Mouse (Mus musculus) stomach, embryonic 15.5 days (tissue): ENCODE data around the gene Gng3. TPM values are rescaled to one million over a fixed set of nuclear protein-coding genes. Genes with fewer than 3 reads are reported as not detected.

Experiments
- ATAC-seq: fragments of 200-750 bp; cut with Nextera tagmentation; 2 replicates; pipeline ENCODE4 v1.8.0; 2017; ENCODE audit warnings: low read depth, moderate number of reproducible peaks, moderate TSS enrichment; ENCODE audit not compliant: insufficient read depth, low FRiP score
- H3K27ac ChIP-seq: fragments of 300-500 bp; sonication (generic); 2 replicates; pipeline ENCODE4 v1.5.1; 2015; ENCODE audit warnings: mild to moderate bottlenecking, inconsistent platforms
- H3K27me3 ChIP-seq: fragments of 300-500 bp; sonication (generic); replicated peaks from 2 replicates; pipeline ENCODE4 v1.6.1; 2015; ENCODE audit warnings: inconsistent platforms
- H3K36me3 ChIP-seq: fragments of 300-500 bp; sonication (generic); 2 replicates; pipeline ENCODE4 v1.6.1; 2015; ENCODE audit warnings: inconsistent platforms
- H3K4me1 ChIP-seq: fragments of 300-500 bp; sonication (generic); 2 replicates; pipeline ENCODE4 v1.6.1; 2015; ENCODE audit warnings: inconsistent platforms
- H3K4me2 ChIP-seq: fragments of 300-500 bp; sonication (generic); 2 replicates; pipeline ENCODE4 v1.6.1; 2015; ENCODE audit warnings: mild to moderate bottlenecking, inconsistent platforms
- H3K4me3 ChIP-seq: fragments of 300-500 bp; sonication (generic); replicated peaks from 2 replicates; pipeline ENCODE4 v1.5.1; 2015; ENCODE audit warnings: inconsistent platforms
- H3K9ac ChIP-seq: fragments of 300-500 bp; sonication (generic); 2 replicates; pipeline ENCODE4 v1.6.1; 2015; ENCODE audit warnings: inconsistent platforms
- H3K9me3 ChIP-seq: fragments of 300-500 bp; sonication (generic); 2 replicates; pipeline ENCODE4 v1.6.1; 2016; ENCODE audit warnings: inconsistent platforms
- WGBS: fragments of 180-500 bp; shearing (Covaris S2); methylation state at CpG from one replicate; pipeline ENCODE4 v1.1.7; 2015; 5-methylcytosine and 5-hydroxymethylcytosine counted together
- microRNA-seq: library from miRNA; unstranded; fragments of <30 nt; microRNA quantifications from one replicate; pipeline ENCODE4, GENCODE M21; 2016
- polyA plus RNA-seq: library from polyadenylated mRNA; unstranded; fragments of >200 nt; fragmentation: Nextera tagmentation; extraction: Ambion mirVana; gene quantifications from 2 replicates; pipeline ENCODE4 v1.2.1, GENCODE M21; 2015

Gng3 gene
- polyA plus RNA-seq, 1 experiment from 2014 or later: 14.7 TPM

DNA sequence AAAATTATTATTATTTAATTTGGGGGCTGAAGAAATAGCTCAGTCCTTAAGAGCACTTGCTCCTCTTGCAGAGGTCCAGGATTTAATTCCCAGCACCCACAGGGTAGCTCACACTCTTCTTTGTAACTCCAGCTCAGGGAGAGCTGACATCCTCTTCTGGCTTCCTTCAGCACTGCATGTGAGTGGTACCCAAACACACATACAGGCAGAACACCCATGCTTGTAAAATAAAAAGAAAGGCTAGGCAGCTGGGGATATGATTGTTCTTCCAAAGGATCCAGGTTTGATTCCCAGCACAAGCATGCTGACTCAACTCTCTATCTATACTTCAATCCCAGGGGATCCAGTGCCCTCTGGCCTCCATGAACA, 40.1 kb downstream of the Gng3 start:
- Histone ChIP-seq H3K4me3 (peak overlapping the region; percentile 72), H3K9me3 (no peaks in the 10 kb centered on the region), H3K27me3 (no peaks in the 10 kb centered on the region), H3K4me1 (peaks cover 19% of the 10 kb centered on the region), H3K4me2 (peak overlapping the region; percentile 66), H3K9ac (no peak overlapping the region), H3K36me3 (peaks cover 12% of the 10 kb centered on the region), H3K27ac (no peak overlapping the region; the same call in 1 of the 2 replicates)
- no peak for ATAC-seq

DNA sequence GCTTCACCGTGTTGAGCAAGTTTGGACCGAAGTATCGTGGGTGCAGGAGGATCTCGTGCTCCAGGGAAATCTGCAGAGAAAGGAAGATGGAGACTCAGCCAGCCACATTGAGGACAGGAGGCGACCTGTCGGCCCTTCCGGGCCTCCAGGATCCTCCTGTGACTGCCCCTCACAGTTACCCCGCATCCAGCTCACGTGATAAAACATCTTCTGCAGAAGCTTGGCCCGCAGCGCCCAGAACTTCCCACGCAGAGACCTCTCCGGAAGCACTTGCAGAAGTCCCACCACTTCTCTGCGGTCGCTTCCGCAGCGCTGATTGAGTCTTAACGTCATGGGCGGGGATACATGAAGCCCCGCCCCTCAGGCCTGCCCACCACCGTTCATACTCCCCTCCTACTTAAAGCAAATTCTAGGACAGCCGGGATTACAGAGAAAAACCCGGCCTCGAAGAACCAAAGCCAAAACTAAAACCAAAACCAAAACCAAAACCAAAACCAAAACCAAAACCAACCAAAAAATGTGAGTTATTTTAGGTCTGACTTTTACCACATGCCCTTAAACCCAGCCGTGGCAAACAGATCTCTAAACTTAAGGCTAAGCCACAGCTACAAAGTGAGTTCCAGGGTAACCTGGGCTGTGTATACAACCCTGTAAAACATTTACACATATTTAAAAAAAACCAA, 40.6 kb downstream of the Gng3 start, which contains the start of gene Polr2g:
Gene Polr2g, minus strand, starts transcription at position 314 of the 683 bp plus-strand sequence.
- H3K4me1 ChIP-seq: peaks cover 15% of the 10 kb centered on the region
- peak; percentile 79 for ATAC-seq
- WGBS: 1% methylated on average over 25 of the region's 25 CpGs
- peak within 1 kb of the TSS; percentile 66 for H3K4me2 ChIP-seq
- H3K9me3 ChIP-seq: no peaks in the 10 kb centered on the region
- peak within 1 kb of the TSS; percentile 73 for H3K9ac ChIP-seq
- H3K36me3 ChIP-seq: peaks cover 17% of the 10 kb centered on the region
- H3K4me3 ChIP-seq: peak within 1 kb of the TSS; percentile 72
- H3K27me3 ChIP-seq: no peaks in the 10 kb centered on the region
- peak within 1 kb of the TSS; percentile 72; the same call in 1 of the 2 replicates for H3K27ac ChIP-seq

DNA sequence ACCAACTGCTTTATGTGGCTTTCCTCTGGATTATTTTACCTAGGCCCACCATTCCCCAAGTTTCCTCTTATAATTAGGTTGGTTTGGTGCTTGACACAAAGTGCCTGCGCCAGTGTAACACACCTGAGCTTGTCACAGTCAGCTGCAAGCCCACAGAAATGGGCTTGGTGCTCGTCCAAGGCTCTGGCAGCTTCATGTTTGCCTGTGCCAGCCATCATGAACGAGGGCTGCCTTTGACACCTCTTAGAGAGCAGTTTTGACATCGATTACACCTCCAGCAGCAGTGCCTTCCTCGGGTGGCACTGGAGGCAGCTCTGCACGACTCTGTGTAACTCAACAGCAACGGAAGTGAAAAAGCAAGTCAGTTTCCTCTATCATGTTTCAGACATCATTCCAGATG, 48.8 kb downstream of the Gng3 start:
- Histone ChIP-seq H3K4me3 (no peak overlapping the region), H3K27me3 (no peaks in the 10 kb centered on the region), H3K27ac (no peak overlapping the region), H3K9me3 (no peaks in the 10 kb centered on the region), H3K9ac (no peak overlapping the region), H3K4me2 (no peak overlapping the region), H3K36me3 (peaks cover 28% of the 10 kb centered on the region), H3K4me1 (no peaks in the 10 kb centered on the region)
- 82% methylated on average over 7 of the region's 7 CpGs for WGBS
- ATAC-seq: no peak

DNA sequence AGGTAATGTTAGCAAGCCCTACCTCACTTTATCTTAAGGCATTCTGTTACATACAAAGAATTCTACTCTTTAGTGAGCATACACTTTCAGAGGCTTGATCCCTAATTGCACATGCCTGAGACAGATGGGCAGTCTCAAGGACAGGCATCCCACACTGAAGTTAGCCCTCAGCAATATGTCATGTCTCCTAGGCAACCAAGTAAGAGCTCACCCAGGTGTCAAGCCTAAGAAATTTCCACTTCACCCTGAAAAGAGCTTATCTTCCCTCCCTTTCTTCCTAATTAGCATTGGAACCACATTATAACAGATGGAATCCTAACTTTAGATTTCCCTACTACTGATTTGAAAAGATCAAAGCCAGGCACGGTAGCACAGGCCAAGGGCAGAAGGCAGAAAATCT, 49.8 kb downstream of the Gng3 start:
- no peak for ATAC-seq
- Histone ChIP-seq H3K9me3 (no peaks in the 10 kb centered on the region), H3K4me3 (no peak overlapping the region), H3K27me3 (no peaks in the 10 kb centered on the region), H3K9ac (no peak overlapping the region), H3K27ac (no peak overlapping the region), H3K4me1 (no peaks in the 10 kb centered on the region), H3K4me2 (no peak overlapping the region), H3K36me3 (peaks cover 19% of the 10 kb centered on the region)
- 25% methylated on average over 1 of the region's 1 CpGs for WGBS

DNA sequence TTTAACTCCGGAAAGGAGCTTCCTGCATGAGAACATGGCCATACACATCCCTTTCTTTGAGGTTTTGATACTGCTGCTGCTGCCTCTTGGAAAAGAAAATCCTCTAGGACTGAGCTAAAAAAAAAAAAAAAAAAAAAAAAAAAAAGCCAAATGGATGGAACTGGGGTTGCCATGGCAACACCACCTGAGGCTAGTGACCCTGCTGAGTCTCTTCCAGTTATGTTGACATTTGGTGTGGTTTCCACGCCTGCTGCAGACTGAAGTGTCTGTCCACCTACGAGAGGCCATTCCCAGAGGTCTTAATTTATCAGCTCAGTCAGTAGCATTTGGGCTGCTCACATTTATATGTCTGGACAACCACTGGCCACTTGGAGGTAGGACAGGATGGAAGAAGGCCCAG, 50.5 kb downstream of the Gng3 start:
- Histone ChIP-seq H3K9ac (no peak overlapping the region), H3K36me3 (peaks cover 14% of the 10 kb centered on the region), H3K4me3 (no peak overlapping the region), H3K9me3 (no peaks in the 10 kb centered on the region), H3K4me2 (no peak overlapping the region), H3K27me3 (no peaks in the 10 kb centered on the region), H3K4me1 (no peaks in the 10 kb centered on the region), H3K27ac (no peak overlapping the region)
- no peak for ATAC-seq
- WGBS: 26% methylated on average over 3 of the region's 3 CpGs

Small RNA genes within 50 kb of the gene (microRNA-seq; reads per million reads assigned to microRNA genes)
- gene Mir5136: not detected

Other genes starting within 250 kb of the Gng3 start
- gene Slc22a8, start 247.9 kb downstream of the Gng3 start, polyA plus RNA-seq: 0.05 and 0.12 TPM in 2 replicates
- not detected in 2 replicates for gene Slc22a6, start 221.2 kb downstream of the Gng3 start, polyA plus RNA-seq
- gene Chrm1, start 175.4 kb downstream of the Gng3 start, polyA plus RNA-seq: 0.88 and 0.98 TPM in 2 replicates
- 111 and 122 TPM in 2 replicates for gene Slc3a2, start 115.8 kb downstream of the Gng3 start, polyA plus RNA-seq
- 76.3 and 90.4 TPM in 2 replicates for gene Wdr74, start 103.4 kb downstream of the Gng3 start, polyA plus RNA-seq
- 1.4 and 1.7 TPM in 2 replicates for gene 1700092M07Rik, start 98.5 kb downstream of the Gng3 start, polyA plus RNA-seq
- 132 and 134 TPM in 2 replicates for gene Stx5a, start 97.8 kb downstream of the Gng3 start, polyA plus RNA-seq
- 159 and 160 TPM in 2 replicates for gene Nxf1, start 82.1 kb downstream of the Gng3 start, polyA plus RNA-seq
- 158 and 161 TPM in 2 replicates for gene Tmem223, start 68.2 kb downstream of the Gng3 start, polyA plus RNA-seq
- 95.7 and 104 TPM in 2 replicates for gene Tmem179b, start 64.7 kb downstream of the Gng3 start, polyA plus RNA-seq
- gene Taf6l, start 52.8 kb downstream of the Gng3 start, polyA plus RNA-seq: 26.3 and 26.9 TPM in 2 replicates
- 136 and 137 TPM in 2 replicates for gene Polr2g, start 40.6 kb downstream of the Gng3 start, polyA plus RNA-seq
- gene Zbtb3, start 36.6 kb downstream of the Gng3 start, polyA plus RNA-seq: 4.1 and 4.4 TPM in 2 replicates
- 49.7 and 52.1 TPM in 2 replicates for gene Ttc9c, start 19.9 kb downstream of the Gng3 start, polyA plus RNA-seq
- 5.9 and 6.6 TPM in 2 replicates for gene Hnrnpul2, start 19.2 kb downstream of the Gng3 start, polyA plus RNA-seq
- not detected in 2 replicates for gene AC129217.1, start 9.4 kb downstream of the Gng3 start, polyA plus RNA-seq
- gene Bscl2, start 1.7 kb downstream of the Gng3 start, polyA plus RNA-seq: 49.7 and 53.4 TPM in 2 replicates
- gene Lrrn4cl, start 11.6 kb upstream of the Gng3 start, polyA plus RNA-seq: 1.6 and 1.8 TPM in 2 replicates
- gene Ubxn1, start 32.3 kb upstream of the Gng3 start, polyA plus RNA-seq: 160 and 163 TPM in 2 replicates
- gene Uqcc3, start 41.7 kb upstream of the Gng3 start, polyA plus RNA-seq: 61.9 and 62.8 TPM in 2 replicates
- gene Lbhd1, start 44.5 kb upstream of the Gng3 start, polyA plus RNA-seq: 69.9 and 93.9 TPM in 2 replicates
- not detected in 2 replicates for gene Gm49403, start 44.7 kb upstream of the Gng3 start, polyA plus RNA-seq
- gene 1810009A15Rik, start 49.7 kb upstream of the Gng3 start, polyA plus RNA-seq: 82.3 and 82.9 TPM in 2 replicates
- not detected in 2 replicates for gene Gm49416, start 49.7 kb upstream of the Gng3 start, polyA plus RNA-seq
- gene Ints5, start 53.8 kb upstream of the Gng3 start, polyA plus RNA-seq: 36.8 and 43.6 TPM in 2 replicates
- 89.3 and 103 TPM in 2 replicates for gene Ganab, start 58.9 kb upstream of the Gng3 start, polyA plus RNA-seq
- 39.8 and 44.5 TPM in 2 replicates for gene B3gat3, start 81.2 kb upstream of the Gng3 start, polyA plus RNA-seq
- gene Rom1, start 90.2 kb upstream of the Gng3 start, polyA plus RNA-seq: 3.3 and 3.4 TPM in 2 replicates
- gene Eml3, start 90.4 kb upstream of the Gng3 start, polyA plus RNA-seq: 31.7 and 32.6 TPM in 2 replicates
- gene Mta2, start 102.7 kb upstream of the Gng3 start, polyA plus RNA-seq: 132 and 142 TPM in 2 replicates
- gene Tut1, start 114.7 kb upstream of the Gng3 start, polyA plus RNA-seq: 29.1 and 31.8 TPM in 2 replicates
- gene Eef1g, start 127.8 kb upstream of the Gng3 start, polyA plus RNA-seq: 383 and 461 TPM in 2 replicates
- gene Ahnak, start 150.1 kb upstream of the Gng3 start, polyA plus RNA-seq: 32.2 and 43.5 TPM in 2 replicates
- gene Scgb1a1, start 248.8 kb upstream of the Gng3 start, polyA plus RNA-seq: not detected in 2 replicates